Mouse (Mus musculus) heart, embryonic 13.5 days (tissue): ENCODE results near the gene Fbxo7. TPM values are rescaled to one million over a fixed set of nuclear protein-coding genes. Genes with fewer than 3 reads are reported as not detected.

Experiments used
- ATAC-seq: fragments of 200-750 bp; cut with Nextera tagmentation; 2 replicates; pipeline ENCODE4 v1.8.0; 2017; ENCODE audit warnings: moderate TSS enrichment; ENCODE audit not compliant: insufficient number of reproducible peaks, low FRiP score, low TSS enrichment; ENCODE audit errors: extremely low read depth
- H3K27ac ChIP-seq: fragments of 300-500 bp; sonication (generic); replicated peaks from 2 replicates; pipeline ENCODE4 v1.5.1; 2015; ENCODE audit warnings: moderate library complexity, mild to moderate bottlenecking, inconsistent platforms
- H3K27me3 ChIP-seq: fragments of 300-500 bp; sonication (generic); replicated peaks from 2 replicates; pipeline ENCODE4 v1.6.1; 2015; ENCODE audit warnings: mild to moderate bottlenecking, inconsistent platforms
- H3K36me3 ChIP-seq: fragments of 300-500 bp; sonication (generic); 2 replicates; pipeline ENCODE4 v1.6.1; 2015; ENCODE audit warnings: mild to moderate bottlenecking, inconsistent platforms
- H3K4me1 ChIP-seq: fragments of 300-500 bp; sonication (generic); 2 replicates; pipeline ENCODE4 v1.6.1; 2015; ENCODE audit warnings: inconsistent platforms
- H3K4me2 ChIP-seq: fragments of 300-500 bp; sonication (generic); 2 replicates; pipeline ENCODE4 v1.6.1; 2015; ENCODE audit warnings: inconsistent platforms, mild to moderate bottlenecking, moderate library complexity
- H3K4me3 ChIP-seq: fragments of 300-500 bp; sonication (generic); 2 replicates; pipeline ENCODE4 v1.5.1; 2015; ENCODE audit warnings: moderate library complexity, mild to moderate bottlenecking, inconsistent platforms
- H3K9ac ChIP-seq: fragments of 300-500 bp; sonication (generic); 2 replicates; pipeline ENCODE4 v1.6.1; 2015; ENCODE audit warnings: inconsistent platforms, mild to moderate bottlenecking, moderate library complexity
- H3K9me3 ChIP-seq: fragments of 300-500 bp; sonication (generic); 2 replicates; pipeline ENCODE4 v1.6.1; 2016; ENCODE audit warnings: inconsistent platforms
- WGBS: fragments of 180-500 bp; shearing (Covaris S2); methylation state at CpG from one replicate; pipeline ENCODE4 v1.1.7; 2015; ENCODE audit warnings: mixed read lengths; 5-methylcytosine and 5-hydroxymethylcytosine counted together
- polyA plus RNA-seq: library from polyadenylated mRNA; unstranded; fragments of >200 nt; fragmentation: Nextera tagmentation; extraction: Ambion mirVana; gene quantifications from 2 replicates; pipeline ENCODE4 v1.2.1, GENCODE M21; 2015

Fbxo7 gene
- polyA plus RNA-seq, 1 experiment from 2014 or later, result 21.2 TPM

DNA sequence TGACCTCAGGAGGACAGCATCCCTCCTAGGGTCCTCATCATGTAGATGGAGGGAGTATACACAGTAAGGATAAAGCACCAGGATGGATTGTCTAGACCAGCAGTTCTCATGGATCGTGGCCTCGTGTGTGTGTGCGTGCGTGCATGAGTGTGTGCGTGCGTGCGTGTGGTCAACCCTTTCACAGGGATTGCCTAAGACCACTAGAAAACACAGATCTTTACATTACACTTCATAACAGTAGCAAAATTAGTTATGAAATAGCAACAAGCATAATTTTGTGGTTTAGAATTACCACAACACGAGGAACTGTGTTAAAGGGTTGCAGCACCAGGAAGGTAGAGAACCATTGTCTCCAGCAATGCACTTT is 41.2 kb downstream of the Fbxo7 start:
- Histone ChIP-seq H3K9me3 (peaks cover 7% of the 10 kb centered on the region), H3K36me3 (no peaks in the 10 kb centered on the region), H3K9ac (no peak overlapping the region), H3K4me2 (no peak overlapping the region), H3K27me3 (peaks cover 9% of the 10 kb centered on the region; the same call in 1 of the 2 replicates), H3K4me1 (peaks cover 4% of the 10 kb centered on the region), H3K27ac (no peak overlapping the region), H3K4me3 (no peak overlapping the region)
- ATAC-seq, result no peak
- 93% methylated on average over 8 of the region's 8 CpGs for WGBS

GRCm38 (mm10) chr10:86064937-86065336 is 43.2 kb downstream of the Fbxo7 start:
- Histone ChIP-seq H3K36me3 (no peaks in the 10 kb centered on the region), H3K27ac (no peak overlapping the region), H3K4me3 (no peak overlapping the region), H3K4me1 (peaks cover 3% of the 10 kb centered on the region), H3K9me3 (peaks cover 7% of the 10 kb centered on the region), H3K9ac (0 out of 2 replicates have a peak overlapping the region, but pooled peaks have one; percentile 10), H3K27me3 (peaks cover 9% of the 10 kb centered on the region), H3K4me2 (no peak overlapping the region)
- WGBS, result 11% methylated on average over 4 of the region's 4 CpGs
- no peak for ATAC-seq

DNA sequence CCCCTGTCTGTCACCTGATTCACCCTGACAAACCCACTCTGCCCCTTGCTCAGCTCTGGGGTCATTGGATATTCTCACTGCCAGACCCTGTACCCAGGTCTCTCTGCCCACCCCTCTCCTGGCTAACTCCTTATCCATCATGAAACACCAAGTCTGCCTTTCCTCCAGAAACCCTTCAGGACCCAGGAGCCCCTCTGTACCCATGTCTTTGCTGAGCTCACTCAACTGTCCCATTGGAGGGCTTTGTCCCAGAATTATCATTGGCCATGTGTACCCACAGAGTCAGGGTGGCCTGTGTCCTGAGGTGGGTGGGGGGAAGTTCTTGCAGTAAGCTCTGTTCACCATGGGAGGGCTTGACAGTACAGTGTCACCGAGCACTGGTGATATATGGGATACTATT is 43.9 kb downstream of the Fbxo7 start:
- H3K9ac ChIP-seq, result no peak overlapping the region
- peaks cover 9% of the 10 kb centered on the region for H3K27me3 ChIP-seq
- peaks cover 3% of the 10 kb centered on the region for H3K4me1 ChIP-seq
- WGBS, result 69% methylated on average over 1 of the region's 1 CpGs
- H3K27ac ChIP-seq, result no peak overlapping the region
- H3K4me2 ChIP-seq, result no peak overlapping the region
- H3K9me3 ChIP-seq, result peaks cover 7% of the 10 kb centered on the region
- ATAC-seq, result no peak
- no peaks in the 10 kb centered on the region for H3K36me3 ChIP-seq
- no peak overlapping the region for H3K4me3 ChIP-seq

DNA sequence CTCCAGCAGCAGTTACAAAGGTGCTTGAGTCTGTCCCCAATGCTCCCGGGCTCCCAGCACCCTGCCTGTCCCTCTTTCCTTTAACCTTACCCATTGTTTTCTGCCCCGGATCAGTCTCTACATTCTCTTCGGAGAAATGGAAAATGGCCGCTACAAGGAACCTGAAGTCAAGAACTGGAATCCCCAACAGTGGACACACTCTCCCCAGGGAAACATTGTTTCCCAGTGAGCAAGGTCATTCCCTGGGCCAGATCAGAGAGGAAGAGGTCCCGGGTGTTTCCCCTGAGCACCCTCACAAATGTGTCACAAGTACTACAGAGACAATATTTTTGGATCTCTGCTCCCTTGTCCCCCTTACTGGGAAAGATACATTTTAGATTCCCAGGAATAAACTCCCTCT is 44.9 kb downstream of the Fbxo7 start:
- 73% methylated on average over 5 of the region's 5 CpGs for WGBS
- no peak overlapping the region for H3K4me3 ChIP-seq
- H3K27ac ChIP-seq, result no peak overlapping the region
- no peak overlapping the region for H3K9ac ChIP-seq
- peaks cover 3% of the 10 kb centered on the region for H3K4me1 ChIP-seq
- H3K27me3 ChIP-seq, result peaks cover 9% of the 10 kb centered on the region
- H3K36me3 ChIP-seq, result no peaks in the 10 kb centered on the region
- ATAC-seq, result no peak
- H3K4me2 ChIP-seq, result no peak overlapping the region
- H3K9me3 ChIP-seq, result peaks cover 3% of the 10 kb centered on the region

DNA sequence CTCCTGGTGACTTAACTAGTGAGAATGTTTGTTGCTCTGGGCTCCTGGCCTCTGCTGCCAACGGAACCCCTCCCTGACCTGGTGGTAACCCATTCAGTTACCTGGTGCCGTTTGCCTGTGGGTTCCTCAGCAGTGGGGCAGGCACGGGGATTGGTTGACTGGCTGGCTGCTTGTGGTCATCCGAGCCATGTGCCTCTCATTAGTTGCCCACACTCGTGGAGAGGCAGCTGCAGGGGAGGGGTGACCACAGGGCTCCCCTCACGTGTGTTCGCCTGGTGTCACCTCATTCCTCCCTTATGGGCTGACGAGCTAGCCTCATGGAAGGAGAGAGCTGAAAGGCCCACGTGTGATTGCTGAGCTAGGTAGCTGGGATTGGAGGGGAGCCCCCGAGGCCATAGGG is 46.1 kb downstream of the Fbxo7 start:
- Histone ChIP-seq H3K9ac (no peak overlapping the region), H3K4me1 (peaks cover 3% of the 10 kb centered on the region), H3K36me3 (no peaks in the 10 kb centered on the region), H3K9me3 (no peaks in the 10 kb centered on the region), H3K27ac (no peak overlapping the region), H3K4me2 (no peak overlapping the region), H3K27me3 (peaks cover 9% of the 10 kb centered on the region), H3K4me3 (no peak overlapping the region)
- no peak for ATAC-seq
- WGBS, result 65% methylated on average over 10 of the region's 10 CpGs

GRCm38 (mm10) chr10:86069341-86069740 is 47.6 kb downstream of the Fbxo7 start:
- 65% methylated on average over 3 of the region's 3 CpGs for WGBS
- no peak overlapping the region for H3K4me3 ChIP-seq
- H3K36me3 ChIP-seq, result no peaks in the 10 kb centered on the region
- H3K27me3 ChIP-seq, result peaks cover 9% of the 10 kb centered on the region
- H3K9ac ChIP-seq, result no peak overlapping the region
- ATAC-seq, result no peak
- no peak overlapping the region for H3K4me2 ChIP-seq
- H3K27ac ChIP-seq, result no peak overlapping the region
- peaks cover 6% of the 10 kb centered on the region for H3K9me3 ChIP-seq
- peaks cover 3% of the 10 kb centered on the region for H3K4me1 ChIP-seq

DNA sequence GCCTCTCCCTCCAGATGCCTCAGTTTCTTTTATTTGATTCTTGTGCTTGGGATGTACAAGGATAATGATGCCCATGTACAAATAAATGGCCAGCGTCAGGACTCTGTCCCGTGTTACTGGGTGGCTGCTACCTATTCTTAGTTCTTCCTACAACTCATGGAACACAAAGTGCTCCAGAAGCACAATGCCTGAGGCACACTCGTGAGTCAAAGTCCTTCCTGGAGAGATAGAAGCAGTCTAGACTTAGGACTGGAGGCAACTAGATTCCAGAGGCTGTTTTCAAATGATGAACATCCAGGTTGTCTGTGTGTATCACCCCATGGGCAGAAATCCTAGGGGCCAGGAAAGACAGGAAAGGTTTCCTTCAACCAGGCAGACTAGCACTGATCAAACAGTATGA is 49.0 kb downstream of the Fbxo7 start:
- Histone ChIP-seq H3K27ac (no peak overlapping the region), H3K4me1 (no peaks in the 10 kb centered on the region), H3K9me3 (peaks cover 6% of the 10 kb centered on the region), H3K4me2 (no peak overlapping the region), H3K36me3 (no peaks in the 10 kb centered on the region), H3K4me3 (no peak overlapping the region), H3K9ac (no peak overlapping the region), H3K27me3 (peaks cover 6% of the 10 kb centered on the region; the same call in 1 of the 2 replicates)
- WGBS, result 70% methylated on average over 3 of the region's 3 CpGs
- no peak for ATAC-seq

- Histone ChIP-seq H3K4me2 (no peak overlapping the region), H3K9ac (no peak overlapping the region), H3K27ac (no peak overlapping the region), H3K27me3 (no peaks in the 10 kb centered on the region), H3K4me1 (no peaks in the 10 kb centered on the region), H3K9me3 (peaks cover 6% of the 10 kb centered on the region), H3K36me3 (no peaks in the 10 kb centered on the region), H3K4me3 (no peak overlapping the region)
- WGBS, result 76% methylated on average over 4 of the region's 4 CpGs
- no peak for ATAC-seq
These were observed 52.4 kb downstream of the Fbxo7 start for GRCm38 (mm10) chr10:86074134-86074533.

GRCm38 (mm10) chr10:86074971-86075711 is 53.4 kb downstream of the Fbxo7 start:
- Histone ChIP-seq H3K9ac (no peak overlapping the region), H3K27ac (no peak overlapping the region), H3K4me3 (no peak overlapping the region), H3K9me3 (peaks cover 6% of the 10 kb centered on the region), H3K4me1 (no peaks in the 10 kb centered on the region), H3K36me3 (no peaks in the 10 kb centered on the region), H3K27me3 (no peaks in the 10 kb centered on the region), H3K4me2 (no peak overlapping the region)
- no peak for ATAC-seq
- WGBS, result 72% methylated on average over 9 of the region's 9 CpGs

DNA sequence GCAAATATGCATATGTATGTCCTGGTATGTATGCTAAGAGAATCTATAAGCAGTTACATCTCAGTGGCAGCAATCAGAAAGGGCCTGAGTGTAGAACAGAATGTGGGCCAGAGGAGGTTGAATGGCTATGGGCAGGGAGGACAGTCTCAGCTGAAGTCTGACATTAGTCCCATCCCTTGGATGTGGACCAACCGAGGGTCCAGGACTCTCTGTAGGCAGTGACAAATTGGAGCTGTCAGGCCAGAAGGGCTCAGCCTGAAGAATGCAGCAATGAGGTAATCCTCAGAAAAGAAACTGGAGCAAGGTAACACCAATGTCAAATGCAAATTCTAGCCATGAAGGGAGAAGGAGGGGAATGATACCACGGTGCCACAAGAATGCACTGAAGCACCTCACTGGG is 55.5 kb downstream of the Fbxo7 start:
- Histone ChIP-seq H3K4me1 (no peaks in the 10 kb centered on the region), H3K4me3 (no peak overlapping the region), H3K4me2 (no peak overlapping the region), H3K27ac (no peak overlapping the region), H3K36me3 (no peaks in the 10 kb centered on the region), H3K9ac (no peak overlapping the region), H3K27me3 (no peaks in the 10 kb centered on the region), H3K9me3 (peaks cover 6% of the 10 kb centered on the region)
- WGBS, result 77% methylated on average over 2 of the region's 2 CpGs
- ATAC-seq, result no peak

GRCm38 (mm10) chr10:86078761-86079160 is 57.0 kb downstream of the Fbxo7 start:
- Histone ChIP-seq H3K27me3 (no peaks in the 10 kb centered on the region), H3K9me3 (peaks cover 3% of the 10 kb centered on the region), H3K4me2 (no peak overlapping the region), H3K4me3 (no peak overlapping the region), H3K9ac (no peak overlapping the region), H3K36me3 (no peaks in the 10 kb centered on the region), H3K4me1 (no peaks in the 10 kb centered on the region), H3K27ac (no peak overlapping the region)
- ATAC-seq, result no peak
- WGBS, result 80% methylated on average over 2 of the region's 2 CpGs

GRCm38 (mm10) chr10:86079921-86080320 is 58.1 kb downstream of the Fbxo7 start:
- no peaks in the 10 kb centered on the region for H3K36me3 ChIP-seq
- no peak overlapping the region for H3K4me3 ChIP-seq
- 81% methylated on average over 9 of the region's 9 CpGs for WGBS
- ATAC-seq, result no peak; the same call in 1 of the 2 replicates
- no peak overlapping the region for H3K4me2 ChIP-seq
- H3K4me1 ChIP-seq, result no peaks in the 10 kb centered on the region
- H3K9me3 ChIP-seq, result no peaks in the 10 kb centered on the region
- H3K27ac ChIP-seq, result no peak overlapping the region
- no peak overlapping the region for H3K9ac ChIP-seq
- no peaks in the 10 kb centered on the region for H3K27me3 ChIP-seq
